Mouse (Mus musculus) intestine, embryonic 15.5 days (tissue): ENCODE measurements around the gene Trim37. TPM values are rescaled to one million over a fixed set of nuclear protein-coding genes. Genes with fewer than 3 reads are reported as not detected.
"Not testable (repeated sequence)": the region's sequence is repeated elsewhere in the genome, so short reads cannot be mapped to it uniquely, and the experiment has no call there.

ENCODE experiments used
- ATAC-seq: fragments of 200-750 bp; cut with Nextera tagmentation; 2 replicates; pipeline ENCODE4 v1.8.0; 2017; ENCODE audit warnings: moderate TSS enrichment, moderate library complexity
- H3K27ac ChIP-seq: fragments of 300-500 bp; sonication (generic); 2 replicates; pipeline ENCODE4 v1.5.1; 2015; ENCODE audit warnings: mild to moderate bottlenecking, inconsistent platforms
- H3K27me3 ChIP-seq: fragments of 300-500 bp; sonication (generic); replicated peaks from 2 replicates; pipeline ENCODE4 v1.6.1; 2015; ENCODE audit warnings: inconsistent platforms
- H3K36me3 ChIP-seq: fragments of 300-500 bp; sonication (generic); 2 replicates; pipeline ENCODE4 v1.6.1; 2015; ENCODE audit warnings: inconsistent platforms
- H3K4me1 ChIP-seq: fragments of 300-500 bp; sonication (generic); replicated peaks from 2 replicates; pipeline ENCODE4 v1.6.1; 2015; ENCODE audit warnings: inconsistent platforms
- H3K4me2 ChIP-seq: fragments of 300-500 bp; sonication (generic); replicated peaks from 2 replicates; pipeline ENCODE4 v1.6.1; 2015; ENCODE audit warnings: mild to moderate bottlenecking, inconsistent platforms
- H3K4me3 ChIP-seq: fragments of 300-500 bp; sonication (generic); replicated peaks from 2 replicates; pipeline ENCODE4 v1.5.1; 2015; ENCODE audit warnings: inconsistent platforms
- H3K9ac ChIP-seq: fragments of 300-500 bp; sonication (generic); 2 replicates; pipeline ENCODE4 v1.6.1; 2015; ENCODE audit warnings: inconsistent platforms
- H3K9me3 ChIP-seq: fragments of 300-500 bp; sonication (generic); 2 replicates; pipeline ENCODE4 v1.6.1; 2016; ENCODE audit warnings: inconsistent platforms
- WGBS: fragments of 180-500 bp; shearing (Covaris S2); methylation state at CpG from one replicate; pipeline ENCODE4 v1.1.7; 2015; 5-methylcytosine and 5-hydroxymethylcytosine counted together
- microRNA counts: library from miRNA; unstranded; fragments of <30 nt; microRNA quantifications from one replicate; lab custom pipeline; 2016
- polyA plus RNA-seq: library from polyadenylated mRNA; unstranded; fragments of >200 nt; fragmentation: Nextera tagmentation; extraction: Ambion mirVana; gene quantifications from 2 replicates; pipeline ENCODE4 v1.2.1, GENCODE M21; 2015

The Trim37 gene
- polyA plus RNA-seq, 1 experiment from 2014 or later, result 26.4 TPM

DNA sequence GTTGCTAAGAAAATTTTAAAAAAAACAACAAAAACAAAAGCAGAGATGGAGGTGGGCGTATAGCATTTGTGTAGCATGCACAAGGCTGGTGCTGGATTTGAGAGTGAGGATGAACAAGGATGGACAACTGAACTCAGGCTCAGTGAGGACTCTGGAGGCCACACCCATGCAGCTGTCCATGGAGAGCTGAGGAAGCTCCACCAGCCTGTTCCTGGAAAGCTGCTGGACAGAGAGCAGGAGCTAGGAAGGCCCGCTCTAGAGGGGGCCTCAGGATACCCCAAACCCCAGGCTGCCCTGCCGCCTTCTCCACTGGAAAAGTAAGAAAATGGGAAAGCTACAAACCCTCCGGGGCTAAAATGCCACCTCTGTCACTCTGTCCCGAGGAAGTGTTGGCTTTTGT lies 130.4 kb downstream of the Trim37 start:
- no peak overlapping the region for H3K27ac ChIP-seq
- no peaks in the 10 kb centered on the region for H3K27me3 ChIP-seq
- no peak overlapping the region for H3K9ac ChIP-seq
- H3K36me3 ChIP-seq, result no peaks in the 10 kb centered on the region
- no peaks in the 10 kb centered on the region for H3K4me1 ChIP-seq
- H3K4me3 ChIP-seq, result no peak overlapping the region
- 87% methylated on average over 5 of the region's 5 CpGs for WGBS
- no peaks in the 10 kb centered on the region for H3K9me3 ChIP-seq
- H3K4me2 ChIP-seq, result no peak overlapping the region
- ATAC-seq, result no peak

DNA sequence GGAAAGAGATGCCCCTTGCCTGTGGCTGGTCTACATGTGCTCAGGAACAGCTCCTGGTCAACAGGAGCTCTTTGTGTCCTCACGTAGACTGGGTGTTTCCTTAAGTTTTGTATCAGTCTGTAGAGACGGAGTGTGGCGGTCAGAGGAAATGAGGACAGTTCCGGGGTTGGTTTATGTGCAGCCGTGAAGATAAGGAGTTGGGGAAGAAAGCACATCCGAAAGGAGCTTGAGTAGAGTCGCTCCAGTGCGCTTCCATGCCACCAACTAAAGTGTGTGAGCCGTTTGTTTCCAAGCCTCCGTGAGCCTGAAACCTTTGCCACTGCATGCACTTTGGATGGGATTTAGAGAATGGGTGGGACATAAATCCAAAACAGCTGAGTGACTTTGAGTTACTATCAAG lies 132.9 kb downstream of the Trim37 start:
- no peak overlapping the region for H3K4me3 ChIP-seq
- no peak overlapping the region for H3K4me2 ChIP-seq
- ATAC-seq, result no peak
- H3K27me3 ChIP-seq, result no peaks in the 10 kb centered on the region
- WGBS, result 70% methylated on average over 10 of the region's 10 CpGs
- H3K27ac ChIP-seq, result no peak overlapping the region
- H3K4me1 ChIP-seq, result no peaks in the 10 kb centered on the region
- H3K36me3 ChIP-seq, result no peaks in the 10 kb centered on the region
- H3K9ac ChIP-seq, result no peak overlapping the region
- H3K9me3 ChIP-seq, result no peaks in the 10 kb centered on the region

DNA sequence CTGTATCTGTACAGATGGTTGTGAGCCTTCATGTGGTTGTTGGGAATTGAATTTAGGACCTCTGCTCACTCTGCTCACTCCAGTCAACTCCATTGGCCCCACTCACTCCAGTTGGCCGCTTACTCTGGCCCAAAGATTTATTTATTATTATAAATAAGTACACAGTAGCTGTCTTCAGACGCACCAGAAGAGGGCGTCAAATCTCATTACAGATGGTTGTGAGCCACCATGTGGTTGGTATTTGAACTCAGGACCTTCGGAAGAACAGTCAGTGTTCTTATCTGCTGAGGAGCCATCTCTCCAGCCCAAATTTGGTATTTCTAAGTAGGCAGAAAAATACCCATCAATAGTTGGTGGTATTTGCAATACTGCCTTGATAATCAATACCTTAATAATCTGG lies 134.8 kb downstream of the Trim37 start:
- H3K27me3 ChIP-seq, H3K4me3 ChIP-seq, H3K4me2 ChIP-seq, H3K9me3 ChIP-seq, ATAC-seq, H3K36me3 ChIP-seq, H3K27ac ChIP-seq, H3K4me1 ChIP-seq, H3K9ac ChIP-seq: not testable (repeated sequence)
- WGBS, result 73% methylated on average over 4 of the region's 4 CpGs

DNA sequence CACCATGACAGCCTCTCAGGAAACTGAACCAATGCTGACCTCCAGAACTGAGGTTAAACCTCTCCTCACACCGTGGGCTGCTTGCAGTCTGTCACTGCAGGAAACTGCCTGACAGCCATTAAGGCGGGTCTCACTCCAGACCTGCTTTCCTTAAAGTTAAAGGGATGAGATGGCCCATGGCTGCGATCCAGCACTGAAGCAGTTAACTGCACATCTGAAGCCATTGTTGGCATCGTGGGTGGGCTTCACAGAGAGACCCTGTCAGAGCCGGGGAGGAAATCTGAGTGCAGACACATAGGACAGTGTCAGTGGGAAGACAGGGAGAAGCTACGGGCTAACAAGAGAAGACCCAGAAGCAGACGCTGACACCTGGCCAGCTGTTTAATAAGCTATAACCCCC lies 137.1 kb downstream of the Trim37 start:
- no peaks in the 10 kb centered on the region for H3K27me3 ChIP-seq
- no peaks in the 10 kb centered on the region for H3K4me1 ChIP-seq
- no peaks in the 10 kb centered on the region for H3K36me3 ChIP-seq
- no peak overlapping the region for H3K4me2 ChIP-seq
- H3K4me3 ChIP-seq, result no peak overlapping the region
- WGBS, result 29% methylated on average over 7 of the region's 7 CpGs
- no peak overlapping the region for H3K9ac ChIP-seq
- ATAC-seq, result no peak
- H3K9me3 ChIP-seq, result no peaks in the 10 kb centered on the region
- no peak overlapping the region for H3K27ac ChIP-seq

DNA sequence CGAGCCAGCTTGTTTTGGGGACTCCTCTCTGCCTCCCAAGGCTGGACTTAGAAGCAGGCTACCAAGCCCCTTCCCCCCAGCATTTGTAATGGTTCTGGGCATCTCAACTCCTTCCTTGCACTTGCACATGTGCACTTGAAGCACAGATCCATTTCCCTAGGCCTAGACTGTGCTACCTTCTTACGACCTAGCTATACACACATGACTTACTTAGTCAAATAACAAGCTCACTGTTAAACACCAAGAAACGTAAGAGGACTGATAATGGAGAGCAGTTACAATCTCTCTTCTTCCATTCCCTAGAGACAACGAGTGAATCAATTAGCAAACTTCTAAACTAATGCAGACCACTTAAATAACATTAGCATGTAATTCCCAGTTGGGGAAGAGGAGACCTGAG lies 139.4 kb downstream of the Trim37 start:
- H3K4me1 ChIP-seq, result no peaks in the 10 kb centered on the region
- no peaks in the 10 kb centered on the region for H3K9me3 ChIP-seq
- H3K27me3 ChIP-seq, result no peaks in the 10 kb centered on the region
- no peaks in the 10 kb centered on the region for H3K36me3 ChIP-seq
- H3K27ac ChIP-seq, result no peak overlapping the region
- ATAC-seq, result no peak
- H3K4me2 ChIP-seq, result no peak overlapping the region
- no peak overlapping the region for H3K4me3 ChIP-seq
- no peak overlapping the region for H3K9ac ChIP-seq
- WGBS, result 65% methylated on average over 4 of the region's 4 CpGs

DNA sequence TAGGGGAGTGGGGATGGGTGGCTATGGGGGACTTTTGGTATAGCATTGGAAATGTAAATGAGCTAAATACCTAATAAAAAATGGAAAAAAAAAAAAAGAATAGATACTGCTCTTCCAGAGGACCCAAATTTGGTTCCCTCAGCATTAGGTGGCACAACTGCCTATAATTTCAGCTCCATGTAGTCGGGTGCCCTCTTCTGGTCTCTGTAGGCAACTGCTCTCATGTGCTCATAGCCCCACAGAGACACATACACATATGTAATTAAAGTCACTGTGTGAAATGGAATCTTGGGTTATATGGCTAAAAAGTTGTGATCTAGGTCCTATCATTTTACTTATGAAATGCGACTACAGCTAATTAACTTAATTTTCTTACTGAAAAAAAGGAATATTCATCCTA lies 141.9 kb downstream of the Trim37 start:
- no peak overlapping the region for H3K9ac ChIP-seq
- no peaks in the 10 kb centered on the region for H3K9me3 ChIP-seq
- H3K36me3 ChIP-seq, result no peaks in the 10 kb centered on the region
- H3K4me1 ChIP-seq, result no peaks in the 10 kb centered on the region
- H3K4me2 ChIP-seq, result no peak overlapping the region
- no peak for ATAC-seq
- 76% methylated on average over 2 of the region's 2 CpGs for WGBS
- H3K27me3 ChIP-seq, result no peaks in the 10 kb centered on the region
- no peak overlapping the region for H3K4me3 ChIP-seq
- H3K27ac ChIP-seq, result no peak overlapping the region

MicroRNA genes within 50 kb of the gene (microRNA counts, 519-probe panel; counts per million panel counts)
- 3,858 counts per million, percentile 92 among the panel's probes with 10 or more counts for microRNA mmu-miR-301a (lab: Ali Mortazavi, UCI)

Other genes starting within 250 kb of the Trim37 start
- 7.5 TPM in 2 replicates for gene Ypel2, start 133.4 kb upstream of the Trim37 start, polyA plus RNA-seq
- gene Gdpd1, start 53.0 kb upstream of the Trim37 start, polyA plus RNA-seq, result 23.7 and 23.9 TPM in 2 replicates
- 16.4 and 18.2 TPM in 2 replicates for gene Smg8, start 40.3 kb upstream of the Trim37 start, polyA plus RNA-seq
- gene Prr11, start 18.4 kb upstream of the Trim37 start, polyA plus RNA-seq, result 6.6 and 6.8 TPM in 2 replicates
- gene Ska2, start 17.8 kb upstream of the Trim37 start, polyA plus RNA-seq, result 41.2 and 46.6 TPM in 2 replicates
- gene Ppm1e, start 231.9 kb downstream of the Trim37 start, polyA plus RNA-seq, result 1.9 and 2.7 TPM in 2 replicates